Mouse (Mus musculus) cerebellum, postnatal 25 days (tissue): ENCODE results near the gene Htr2a.

Source experiments
- DNase-seq, 2 experiments: peaks; one replicate each; pipeline ENCODE4 v3.0.0; 2021; ENCODE audit warnings: mixed read lengths in 2 of 2

Gene Htr2a

GRCm38 (mm10) chr14:74699241-74699640 is 58.6 kb downstream of the Htr2a start:
- no peak for DNase-seq

GRCm38 (mm10) chr14:74703930-74704329 is 63.3 kb downstream of the Htr2a start:
- DNase-seq: no peak

DNA sequence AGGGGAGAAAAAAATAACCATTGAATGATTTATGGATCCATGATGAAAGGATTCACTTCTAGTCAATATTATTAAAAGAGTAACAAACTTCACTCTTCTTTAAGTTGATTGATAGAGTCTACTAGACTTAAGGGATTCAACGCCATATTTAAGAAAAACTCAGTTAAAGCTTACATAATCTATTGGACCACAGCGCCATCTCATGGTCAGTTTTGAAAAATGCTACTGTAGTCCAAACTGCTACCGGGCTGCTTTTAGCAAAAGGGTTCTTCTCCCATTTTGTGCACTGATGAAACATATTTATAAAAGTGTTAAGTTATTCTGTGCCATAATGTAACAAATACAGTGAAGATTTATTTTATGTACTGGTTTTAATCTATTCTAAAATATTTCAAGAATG is 68.4 kb downstream of the Htr2a start:
- peak in 1 of 2 experiments; percentile 12 for DNase-seq

- no peak for DNase-seq
Measured at GRCm38 (mm10) chr14:74723541-74723940, 82.9 kb downstream of the Htr2a start.

- no peak for DNase-seq
Measured at GRCm38 (mm10) chr14:74731221-74732078, 90.8 kb downstream of the Htr2a start.

- DNase-seq: peak; percentile 88 to 93
Measured at GRCm38 (mm10) chr14:74732079-74732783, 91.6 kb downstream of the Htr2a start, which contains the start of gene Esd. Esd (plus strand) TSS chr14:74732297.

DNA sequence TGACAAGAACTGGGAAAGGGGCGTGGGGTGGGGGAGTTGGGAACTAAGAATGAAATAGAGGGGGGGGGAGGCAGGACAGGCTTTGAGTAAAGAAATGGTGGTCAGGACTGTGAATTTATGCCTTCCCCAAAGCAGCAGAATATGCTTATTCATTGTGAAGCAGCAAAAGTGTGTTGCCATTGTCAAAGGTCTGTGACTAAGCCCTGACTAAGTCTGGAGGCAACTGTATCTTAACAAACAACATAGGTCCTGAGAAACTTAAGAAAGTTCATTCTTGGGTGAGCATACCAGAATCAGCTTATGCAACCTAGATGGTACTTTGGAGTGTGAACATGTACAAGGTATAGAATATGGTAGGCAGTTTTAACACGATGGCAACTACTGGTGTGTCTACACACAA is 92.8 kb downstream of the Htr2a start:
- DNase-seq: no peak

DNA sequence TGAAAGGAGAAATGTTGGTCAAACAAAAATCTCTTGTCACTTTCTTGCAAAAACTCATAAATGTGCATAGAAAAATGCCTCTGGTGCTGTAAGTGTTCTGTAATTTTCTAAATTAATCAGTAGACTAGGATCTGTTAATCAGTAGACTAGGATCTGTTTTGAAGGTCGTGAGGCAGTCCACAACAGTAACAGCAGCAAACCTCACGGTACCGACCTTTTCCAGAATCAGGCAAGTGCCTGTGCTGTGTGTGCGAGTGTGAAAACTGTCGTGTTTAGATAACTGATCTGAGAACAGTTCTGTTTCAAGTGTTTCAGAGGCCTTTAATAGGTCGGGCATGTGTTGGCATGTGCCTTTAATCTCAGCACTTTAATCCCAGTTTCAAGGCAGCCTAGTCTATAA is 94.8 kb downstream of the Htr2a start:
- no peak for DNase-seq

DNA sequence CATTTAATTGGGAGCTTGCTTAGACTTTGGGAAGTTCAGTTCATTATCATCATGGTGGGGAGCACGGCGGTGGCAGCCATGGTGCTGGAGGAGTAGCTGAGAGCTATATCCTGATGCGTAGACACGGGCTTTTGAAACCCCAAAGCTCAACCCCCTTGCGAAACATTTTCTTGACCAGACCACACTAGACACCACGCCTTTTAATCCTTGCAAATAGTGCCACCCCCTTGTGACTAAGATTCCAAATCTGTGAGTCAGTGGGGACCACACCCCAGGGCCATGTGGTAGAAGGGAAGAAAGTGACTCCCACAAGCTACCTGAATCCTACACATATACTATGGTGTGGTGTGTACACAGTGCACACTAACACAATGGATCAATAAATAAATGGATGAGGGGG is 96.2 kb downstream of the Htr2a start:
- DNase-seq: no peak
